8 mouse cellular contexts compared by ENCODE assay signal in genomic region chr19:29805917-29806785, GRCm38 (mm10). TPM values are rescaled to one million over a fixed set of nuclear protein-coding genes. Genes with fewer than 3 reads are reported as not detected.
DNase-seq lines count a peak whose midpoint lies in the region; ATAC-seq lines count a peak whose summit lies in the region.

Gene 9930021J03Rik, minus strand, starts transcription at chr19:29805989.

- peak; percentile 99 for DNase-seq in R1 (ENCODE audit: low read depth, low spot score)
- peak; percentile 98 to 99 for DNase-seq in cerebellum, postnatal 25 days
- DNase-seq in frontal cortex, postnatal 25 days (ENCODE audit: low spot score in 2 of 2), result peak; percentile 90 to 97
- DNase-seq in hindbrain, embryonic 14.5 days (ENCODE audit: low spot score), result peak; percentile 100
- peak; percentile 97 to 99 for DNase-seq in layer of hippocampus, postnatal 36 days
- DNase-seq in lung, postnatal 36 days, result peak; percentile 99
- peak; percentile 99 for DNase-seq in retina, postnatal 1 day
- peak; percentile 95 to 98 for DNase-seq in urinary bladder, adult 18-20 months (ENCODE audit: low spot score in 2 of 2)

- peak within 1 kb of the TSS; percentile 99 for H3K27ac ChIP-seq in hindbrain, embryonic 14.5 days

- H3K4me2 ChIP-seq in hindbrain, embryonic 14.5 days (replicated peaks), result peak within 1 kb of the TSS; percentile 78

- ATAC-seq in hindbrain, embryonic 14.5 days (ENCODE audit: low FRiP score), result peak; percentile 94

- H3K4me1 ChIP-seq in hindbrain, embryonic 14.5 days (replicated peaks; ENCODE audit: control insufficient read depth, insufficient read depth, low read length), result peaks cover 32% of the 10 kb centered on the region

- peak within 1 kb of the TSS; percentile 91 for H3K9ac ChIP-seq in hindbrain, embryonic 14.5 days

- no peaks in the 10 kb centered on the region for H3K27me3 ChIP-seq in hindbrain, embryonic 14.5 days (ENCODE audit: control insufficient read depth, insufficient read depth, low read length)

- WGBS in hindbrain, embryonic 14.5 days, result under 1% methylated on average over 45 of the region's 95 CpGs

- peaks cover 24% of the 10 kb centered on the region for H3K36me3 ChIP-seq in hindbrain, embryonic 14.5 days (replicated peaks; ENCODE audit: control insufficient read depth, insufficient read depth)

- peak within 1 kb of the TSS; percentile 90 for H3K4me3 ChIP-seq in hindbrain, embryonic 14.5 days (replicated peaks; ENCODE audit: low read length)

- H3K9me3 ChIP-seq in hindbrain, embryonic 14.5 days (ENCODE audit: control insufficient read depth, low read length), result no peaks in the 10 kb centered on the region

RNA-seq across cellular contexts. Expression of gene 9930021J03Rik, which starts in this region (rescaled TPM):
- polyA plus RNA-seq in hindbrain, embryonic 14.5 days (2014; fragmentation: Nextera tagmentation; extraction: Ambion mirVana), result 10.1 and 10.8 TPM in 2 replicates
- 10 to 100 TPM; 38.4 to 39.7 TPM for total RNA-seq in layer of hippocampus, postnatal 36 days (2021)

Comparison
In these comparisons a context has a peak if more than half of its experiments do, and no peak if none do; other contexts are left out.
1. Peak in every context shown above with its lines: DNase-seq, ATAC-seq, H3K4me3 ChIP-seq and H3K27ac ChIP-seq.